Mouse (Mus musculus) gastrocnemius, postnatal 14 days (tissue): ENCODE measurements around the gene Gm2a. TPM values are rescaled to one million over a fixed set of nuclear protein-coding genes. Genes with fewer than 3 reads are reported as not detected.

Experiments
- DNase-seq: peaks from one replicate; pipeline ENCODE4 v3.0.0; 2021; ENCODE audit warnings: mixed read lengths
- intact Hi-C: fragments of 180-260 bp; cut with DNase I; formaldehyde crosslinking; loops from one replicate; pipeline ENCODE4 v1.15.1; 2025; ENCODE audit warnings: low total_unique reads
- total RNA-seq, 2 experiments: library from RNA; stranded (reverse); gene quantifications; 2 replicates each; pipeline ENCODE4 v1.2.3; 2021

Gene Gm2a
- total RNA-seq, 2 experiments from 2014 or later, result 9.0 to 9.9 TPM

- peak; percentile 71 for DNase-seq
- intact Hi-C loops, result loop anchor here (10.0 kb wide), 1 partner anchor 154 kb away; no protein-coding TSS in a partner anchor
Measured at GRCm38 (mm10) chr11:55158785-55159359, 61.0 kb downstream of the Gm2a start.

Other genes with a start within 250 kb of the Gm2a start
- 10 to 100 TPM; 17.3 to 20.6 TPM for gene Lyrm7, start 237.2 kb upstream of the Gm2a start, total RNA-seq
- 100 to 1,000 TPM; 192 to 195 TPM for gene Hint1, start 231.7 kb upstream of the Gm2a start, total RNA-seq
- 10 to 100 TPM; 19.0 to 22.6 TPM for gene Gpx3, start 195.7 kb upstream of the Gm2a start, total RNA-seq
- gene Tnip1, start 135.2 kb upstream of the Gm2a start, total RNA-seq, result 10 to 100 TPM; 28.8 to 31.1 TPM
- gene Anxa6, start 64.7 kb upstream of the Gm2a start, total RNA-seq, result 100 to 1,000 TPM; 222 to 236 TPM
- gene Ccdc69, start 20.0 kb upstream of the Gm2a start, total RNA-seq, result 10 to 100 TPM in 1 of 2 experiments, 1 to 10 TPM in 1; 7.8 to 14.0 TPM
- not detected for gene Slc36a3, start 53.6 kb downstream of the Gm2a start, total RNA-seq
- 1 to 10 TPM in 1 of 2 experiments, under 1 TPM in 1; 0.66 to 2.4 TPM for gene Slc36a2, start 87.0 kb downstream of the Gm2a start, total RNA-seq
- gene Slc36a1, start 106.2 kb downstream of the Gm2a start, total RNA-seq, result 1 to 10 TPM; 4.7 to 5.7 TPM
- under 1 TPM; 0.07 to 0.18 TPM for gene Fat2, start 238.4 kb downstream of the Gm2a start, total RNA-seq